Mouse (Mus musculus) WW6 (cell line): ENCODE data around the gene Chchd1.

Experiments
- DNase-seq: peaks from one replicate; pipeline ENCODE4 v3.0.0-alpha.2; 2013; ENCODE audit warnings: low read depth, low spot score

The Chchd1 gene

GRCm38 (mm10) chr14:20724043-20724442 is 21.2 kb downstream of the Chchd1 start:
- DNase-seq = no peak

GRCm38 (mm10) chr14:20725660-20726339 is 23.0 kb downstream of the Chchd1 start:
- DNase-seq = no peak

GRCm38 (mm10) chr14:20729871-20730270 is 27.1 kb downstream of the Chchd1 start:
- DNase-seq = no peak

GRCm38 (mm10) chr14:20730853-20731602 is 28.2 kb downstream of the Chchd1 start:
- no peak for DNase-seq

DNA sequence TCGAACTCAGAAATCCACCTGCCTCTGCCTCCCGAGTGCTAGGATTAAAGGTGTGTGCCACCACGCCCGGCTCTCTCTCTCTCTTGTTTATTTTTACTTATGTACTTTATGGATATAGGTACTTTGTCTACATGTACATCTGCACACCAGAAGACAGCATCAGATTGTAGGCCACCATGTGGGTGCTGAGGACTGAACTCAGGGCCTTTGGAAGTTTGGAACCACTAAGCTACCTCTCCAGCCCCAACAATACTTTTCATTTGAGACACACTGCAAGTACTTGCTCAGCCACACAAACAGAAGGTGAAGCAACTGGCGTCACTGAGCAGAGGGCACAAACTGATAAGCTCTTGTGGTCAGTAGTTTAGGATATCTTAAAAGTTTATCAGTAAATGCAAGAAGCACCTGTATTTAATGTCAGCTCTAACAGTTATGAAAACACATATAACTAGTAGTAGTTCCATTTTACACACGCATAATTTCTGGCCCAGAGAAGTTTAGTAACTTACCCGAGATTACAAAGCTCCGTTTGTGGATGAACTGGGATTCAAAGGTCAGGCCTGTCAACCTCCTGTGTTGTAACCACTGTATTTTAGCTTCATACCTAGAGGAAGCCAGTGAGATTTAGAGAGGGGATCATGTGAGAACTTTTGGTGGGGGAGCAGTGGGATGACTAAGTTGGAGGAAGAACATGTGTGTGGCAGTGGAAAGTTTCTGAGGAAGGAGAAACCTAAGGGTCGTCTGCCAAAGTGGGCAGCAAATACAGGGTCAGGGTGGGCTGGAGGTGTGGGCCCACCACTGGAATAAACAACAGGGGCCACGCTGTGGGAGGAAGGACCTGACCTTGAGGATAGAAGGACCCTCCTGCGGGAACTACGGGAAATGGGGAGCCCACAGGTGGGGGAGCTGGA is 30.5 kb downstream of the Chchd1 start:
- DNase-seq = no peak

DNA sequence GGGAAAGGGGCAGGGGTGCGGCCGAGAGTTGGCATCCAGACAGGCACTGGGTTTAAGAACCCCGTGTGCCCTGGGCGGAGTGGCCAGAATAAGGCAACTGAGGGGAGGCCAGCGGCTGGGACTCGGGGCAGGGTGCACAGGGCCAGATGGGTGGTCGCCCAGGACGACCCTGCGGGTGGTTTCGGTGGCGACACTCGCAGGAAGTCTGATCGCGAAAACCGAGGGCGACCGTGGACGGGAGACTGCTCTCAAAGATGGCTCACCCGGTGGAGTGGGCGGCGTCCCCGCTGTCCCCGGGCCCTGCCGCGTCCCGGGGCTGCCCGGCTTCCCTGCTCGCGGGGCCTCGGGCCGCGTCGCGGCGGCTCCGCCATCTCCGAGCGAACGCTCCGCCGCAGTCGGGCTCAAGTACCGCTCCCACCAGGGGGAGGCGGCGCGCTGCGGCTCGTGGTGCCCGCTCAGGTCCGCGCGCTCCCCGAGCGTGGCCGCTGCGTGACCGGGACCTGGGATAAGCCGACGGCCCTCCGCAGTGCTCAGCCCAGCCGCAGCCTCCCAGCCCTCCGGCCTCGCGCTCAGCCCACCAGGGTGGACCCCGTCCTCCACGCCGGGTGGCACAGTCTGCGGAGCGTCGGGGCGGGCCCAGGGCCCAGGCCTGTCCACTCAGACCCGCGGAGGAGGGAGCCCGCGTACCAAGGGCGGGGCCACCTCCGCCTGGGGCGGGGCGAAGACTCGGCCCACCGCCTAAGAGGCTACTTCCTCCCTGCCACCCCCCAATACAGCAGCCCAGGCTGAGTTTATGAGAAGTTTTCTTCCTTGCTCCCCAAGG is 31.4 kb downstream of the Chchd1 start, which contains the start of gene Ndst2:
TSS of gene Ndst2 (minus strand) at position 611 of the 823 bp plus-strand sequence.
- DNase-seq = no peak

DNA sequence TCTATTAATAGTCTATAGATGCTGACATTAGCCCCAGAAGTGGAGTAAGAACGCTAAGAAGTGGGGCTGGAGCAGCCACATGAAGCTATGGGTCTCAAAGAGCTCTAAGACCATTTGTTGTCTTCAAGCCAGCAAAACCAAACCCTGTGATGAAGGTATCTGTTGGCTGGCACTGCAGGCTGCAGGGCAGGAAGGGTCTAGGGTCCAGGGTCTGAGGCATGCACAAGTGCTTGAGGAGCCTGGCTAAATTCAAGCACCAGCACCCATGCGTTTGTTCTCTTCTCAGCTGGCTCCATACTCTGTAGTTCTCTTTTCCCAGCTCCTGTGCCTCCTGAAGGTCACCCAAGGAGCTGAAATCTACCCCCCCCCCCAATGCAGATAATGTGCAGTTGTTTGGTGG is 32.2 kb downstream of the Chchd1 start:
- DNase-seq = no peak

DNA sequence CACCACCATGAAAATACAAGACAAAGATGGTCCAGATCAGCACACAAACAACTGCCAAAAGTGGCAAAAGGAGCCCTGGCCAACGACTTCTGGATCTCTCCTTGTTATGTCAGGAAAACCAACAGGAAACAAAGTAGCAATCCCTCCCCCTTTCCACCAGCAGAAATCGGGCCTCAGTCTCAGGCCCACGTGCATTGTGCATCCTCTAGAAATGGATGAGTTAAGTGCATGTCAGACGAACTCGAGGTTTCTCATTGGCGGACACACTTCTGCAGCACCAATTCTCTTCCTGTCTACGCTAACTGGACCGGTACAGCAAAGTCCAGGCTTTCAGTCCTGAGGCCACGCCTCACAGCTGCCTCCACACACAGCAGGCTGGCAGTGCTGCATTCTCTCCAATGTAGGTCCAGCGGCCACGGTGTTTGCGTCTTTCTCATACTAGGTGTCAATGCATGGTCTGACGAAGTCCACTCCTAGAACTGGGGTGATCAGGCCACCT is 33.1 kb downstream of the Chchd1 start:
- DNase-seq = no peak

- DNase-seq = peak; percentile 81
These were observed 34.5 kb downstream of the Chchd1 start for GRCm38 (mm10) chr14:20737306-20737705.

- DNase-seq = no peak
These were observed 35.7 kb downstream of the Chchd1 start for GRCm38 (mm10) chr14:20738511-20738910.

- no peak for DNase-seq
These were observed 38.5 kb downstream of the Chchd1 start for GRCm38 (mm10) chr14:20741301-20741700.

DNA sequence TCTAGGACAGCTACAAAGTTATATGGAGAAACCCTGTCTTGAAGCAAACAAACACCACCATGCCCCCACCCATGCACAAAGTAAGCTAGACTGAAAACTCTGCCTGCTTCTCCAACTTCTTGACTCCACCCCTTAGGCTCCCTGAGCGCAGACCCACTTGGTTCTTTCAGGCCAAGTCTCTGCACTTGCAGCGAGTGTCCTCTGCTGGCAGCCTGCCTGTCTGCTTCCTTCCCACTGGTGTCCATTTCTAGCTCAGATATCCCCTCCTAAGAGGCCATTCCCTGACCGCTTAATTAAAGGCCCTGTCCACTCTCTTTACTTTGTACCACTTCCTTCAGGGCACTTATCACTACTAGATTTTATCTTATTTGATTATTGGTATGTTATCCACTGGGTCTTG is 40.8 kb downstream of the Chchd1 start:
- no peak for DNase-seq

GRCm38 (mm10) chr14:20746935-20747334 is 44.1 kb downstream of the Chchd1 start:
- DNase-seq = no peak

DNA sequence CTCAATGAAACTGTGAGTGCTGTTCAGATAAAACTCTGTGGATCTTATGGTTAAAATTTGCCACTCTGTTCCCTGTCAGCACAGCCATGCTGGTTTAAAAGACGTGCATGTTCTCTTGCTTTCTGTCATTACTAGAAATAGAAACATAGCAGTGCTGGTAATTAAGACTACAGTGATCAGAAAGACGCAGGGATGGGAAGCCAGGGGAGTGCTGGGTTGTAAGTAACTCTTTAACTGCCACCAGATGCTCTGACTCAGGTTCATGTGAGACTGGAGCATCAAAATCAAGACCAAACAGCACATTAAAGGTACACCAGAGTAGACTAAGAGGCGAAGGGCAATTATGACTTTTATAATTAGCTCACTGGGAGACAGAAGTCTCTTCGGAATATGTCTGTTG is 45.6 kb downstream of the Chchd1 start:
- DNase-seq = no peak

DNA sequence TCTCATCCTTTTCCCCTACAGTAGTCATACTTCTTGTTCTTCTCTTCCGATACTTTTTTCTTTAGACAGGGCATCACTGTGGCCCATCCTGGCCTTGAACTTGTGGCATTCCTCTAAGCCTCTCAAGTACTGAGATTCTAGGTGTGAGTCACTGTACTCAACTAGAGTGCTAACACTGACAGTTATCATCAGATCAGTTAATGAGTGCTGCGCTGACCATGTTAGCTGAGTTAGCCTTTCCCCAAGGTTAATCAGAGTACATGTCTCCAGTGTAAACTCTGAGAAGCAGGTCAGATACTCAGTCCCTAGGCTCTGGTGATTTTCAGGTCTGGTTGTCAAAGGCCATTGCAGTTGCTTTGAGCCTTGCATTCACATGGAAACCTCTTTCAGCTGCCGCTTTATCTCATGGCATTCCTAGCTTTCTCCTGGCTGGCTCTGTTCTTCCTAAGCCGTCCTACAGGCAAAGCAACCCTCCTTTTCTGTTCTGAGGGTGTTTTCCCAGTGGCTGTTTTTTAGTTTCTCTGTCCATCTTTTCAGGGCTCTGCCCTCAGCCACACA is 46.8 kb downstream of the Chchd1 start:
- no peak for DNase-seq

DNA sequence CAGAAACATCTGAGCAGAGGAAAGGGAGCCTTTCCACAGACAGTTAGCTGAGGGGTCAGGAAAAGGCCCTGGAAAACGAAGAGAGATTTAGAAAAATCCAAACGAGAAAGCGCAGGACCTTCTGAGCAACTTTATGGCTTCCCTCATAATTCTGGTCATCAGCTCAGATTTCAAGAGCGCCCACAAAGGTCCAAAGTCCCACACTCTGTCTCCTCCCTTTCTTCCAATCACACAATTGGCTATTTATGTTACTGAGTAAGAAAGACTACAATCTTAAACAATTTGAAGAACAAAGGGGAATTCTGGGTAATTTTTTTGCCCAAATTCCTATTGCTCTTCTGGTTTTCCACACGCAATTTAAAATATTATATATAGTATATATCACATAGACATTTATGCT is 47.7 kb downstream of the Chchd1 start:
- DNase-seq = no peak

DNA sequence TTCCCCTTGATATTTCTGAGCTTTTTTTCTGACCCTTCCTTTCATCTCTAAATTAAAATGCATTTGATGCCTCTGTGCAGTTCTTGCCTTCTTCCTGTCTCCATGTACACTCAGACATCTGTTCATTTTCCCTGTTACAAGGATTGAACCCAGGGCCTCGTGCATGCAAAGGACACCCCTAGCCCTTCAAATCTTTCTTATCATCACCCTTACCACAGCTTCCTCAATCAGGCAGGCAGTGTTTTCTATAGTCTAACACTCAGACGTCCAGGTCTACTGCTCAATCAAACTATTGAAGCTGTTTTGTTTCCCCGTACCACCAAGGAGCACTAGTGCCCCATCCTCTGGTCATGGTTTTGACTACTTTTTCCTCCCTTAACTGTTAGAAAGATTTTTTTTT is 51.0 kb downstream of the Chchd1 start:
- DNase-seq = no peak
